Mouse (Mus musculus) heart, postnatal 0 days (tissue): Measurements from ENCODE around the gene Kcnj12.

ENCODE experiments used
- CTCF ChIP-seq: IDR thresholded peaks from 2 replicates; pipeline ENCODE4 v1.5.1; 2016; ENCODE audit warnings: antibody characterized with exemption, control low read depth, low read depth
- EP300 ChIP-seq: IDR thresholded peaks from 2 replicates; pipeline ENCODE4 v1.6.1; 2016; ENCODE audit warnings: antibody characterized with exemption, low read depth

- TF ChIP-seq CTCF (no peak), EP300 (no peak)
These were observed 22.4 kb downstream of the Kcnj12 start for GRCm38 (mm10) chr11:61044741-61045140.
